Mouse (Mus musculus) lung, postnatal 0 days (tissue): Measurements from ENCODE around the gene Tmprss9.

ENCODE experiments used
- CTCF ChIP-seq: IDR thresholded peaks from 2 replicates; pipeline ENCODE4 v1.5.1; 2016; ENCODE audit warnings: antibody characterized with exemption, mild to moderate bottlenecking
- EP300 ChIP-seq: IDR thresholded peaks from 2 replicates; pipeline ENCODE4 v1.6.1; 2016; ENCODE audit warnings: antibody characterized with exemption, mild to moderate bottlenecking, control low read depth

GRCm38 (mm10) chr10:80855749-80856073, 15.9 kb upstream of the Tmprss9 start:
- TF ChIP-seq CTCF (no peak), EP300 (no peak)
